Mouse (Mus musculus): ENCODE results near the gene Egln3.

Gene Egln3

GRCm38 (mm10) chr12:54203656-54204045 lies at the start of gene Egln3:
Egln3 (minus strand) TSS chr12:54203860.
- DNase-seq (ENCODE audit: low read depth, low spot score) = peak; percentile 84

GRCm38 (mm10) chr12:54253449-54253848 lies 49.8 kb upstream of the Egln3 start:
- DNase-seq (ENCODE audit: low read depth, low spot score) = no peak

- DNase-seq (ENCODE audit: low read depth, low spot score) = peak; percentile 47
Observed at GRCm38 (mm10) chr12:54251942-54252400, 48.3 kb upstream of the Egln3 start.

- no peak for DNase-seq (ENCODE audit: low read depth, low spot score)
Observed at GRCm38 (mm10) chr12:54247835-54248234, 44.2 kb upstream of the Egln3 start.

- no peak for DNase-seq (ENCODE audit: low read depth, low spot score)
Observed at GRCm38 (mm10) chr12:54243158-54243557, 39.5 kb upstream of the Egln3 start.

- peak; percentile 59 for DNase-seq (ENCODE audit: low read depth, low spot score)
Observed at GRCm38 (mm10) chr12:54241976-54242375, 38.3 kb upstream of the Egln3 start.

GRCm38 (mm10) chr12:54233794-54234193 lies 30.1 kb upstream of the Egln3 start:
- no peak for DNase-seq (ENCODE audit: low read depth, low spot score)

GRCm38 (mm10) chr12:54232996-54233603 lies 29.4 kb upstream of the Egln3 start:
- peak; percentile 63 for DNase-seq (ENCODE audit: low read depth, low spot score)

GRCm38 (mm10) chr12:54232456-54232855 lies 28.8 kb upstream of the Egln3 start:
- peak; percentile 16 for DNase-seq (ENCODE audit: low read depth, low spot score)

- no peak for DNase-seq (ENCODE audit: low read depth, low spot score)
Observed at GRCm38 (mm10) chr12:54227551-54227950, 23.9 kb upstream of the Egln3 start.

- no peak for DNase-seq (ENCODE audit: low read depth, low spot score)
Observed at GRCm38 (mm10) chr12:54226341-54226740, 22.7 kb upstream of the Egln3 start.

- no peak for DNase-seq (ENCODE audit: low read depth, low spot score)
Observed at GRCm38 (mm10) chr12:54225610-54226009, 21.9 kb upstream of the Egln3 start.

GRCm38 (mm10) chr12:54225090-54225489 lies 21.4 kb upstream of the Egln3 start:
- no peak for DNase-seq (ENCODE audit: low read depth, low spot score)

GRCm38 (mm10) chr12:54222036-54222760 lies 18.5 kb upstream of the Egln3 start:
- DNase-seq (ENCODE audit: low read depth, low spot score) = no peak

- DNase-seq (ENCODE audit: low read depth, low spot score) = no peak
Observed at GRCm38 (mm10) chr12:54216673-54217072, 13.0 kb upstream of the Egln3 start.

GRCm38 (mm10) chr12:54214426-54214825 lies 10.8 kb upstream of the Egln3 start:
- peak; percentile 48 for DNase-seq (ENCODE audit: low read depth, low spot score)

GRCm38 (mm10) chr12:54213871-54214270 lies 10.2 kb upstream of the Egln3 start:
- DNase-seq (ENCODE audit: low read depth, low spot score) = no peak

- DNase-seq (ENCODE audit: low read depth, low spot score) = no peak
Observed at GRCm38 (mm10) chr12:54213230-54213629, 9.6 kb upstream of the Egln3 start.

- no peak for DNase-seq (ENCODE audit: low read depth, low spot score)
Observed at GRCm38 (mm10) chr12:54209182-54209563, 5.5 kb upstream of the Egln3 start.

- no peak for DNase-seq (ENCODE audit: low read depth, low spot score)
Observed at GRCm38 (mm10) chr12:54208433-54209181, 4.9 kb upstream of the Egln3 start.

- no peak for DNase-seq (ENCODE audit: low read depth, low spot score)
Observed at GRCm38 (mm10) chr12:54205731-54206130, 2.1 kb upstream of the Egln3 start.

- DNase-seq (ENCODE audit: low read depth, low spot score) = peak; percentile 80
Observed at GRCm38 (mm10) chr12:54205195-54205594, 1.5 kb upstream of the Egln3 start.

All from 3T3-L1 (cell line).